Mouse (Mus musculus) limb, embryonic 13.5 days (tissue): ENCODE measurements around the gene Gm49387. TPM values are rescaled to one million over a fixed set of nuclear protein-coding genes. Genes with fewer than 3 reads are reported as not detected.

Source experiments
- ATAC-seq: fragments of 200-750 bp; cut with Nextera tagmentation; 2 replicates; pipeline ENCODE4 v1.8.0; 2017; ENCODE audit warnings: low read depth, moderate number of reproducible peaks, moderate TSS enrichment; ENCODE audit not compliant: low FRiP score
- H3K27ac ChIP-seq: fragments of 300-500 bp; sonication (generic); 2 replicates; pipeline ENCODE4 v1.5.1; 2015; ENCODE audit warnings: inconsistent platforms, mild to moderate bottlenecking, moderate library complexity
- H3K27me3 ChIP-seq: fragments of 300-500 bp; sonication (generic); 2 replicates; pipeline ENCODE4 v1.6.1; 2015; ENCODE audit warnings: mild to moderate bottlenecking, inconsistent platforms
- H3K36me3 ChIP-seq: fragments of 300-500 bp; sonication (generic); 2 replicates; pipeline ENCODE4 v1.6.1; 2015; ENCODE audit warnings: inconsistent platforms, mild to moderate bottlenecking, moderate library complexity
- H3K4me1 ChIP-seq: fragments of 300-500 bp; sonication (generic); 2 replicates; pipeline ENCODE4 v1.6.1; 2015; ENCODE audit warnings: inconsistent platforms
- H3K4me2 ChIP-seq: fragments of 300-500 bp; sonication (generic); replicated peaks from 2 replicates; pipeline ENCODE4 v1.6.1; 2015; ENCODE audit warnings: inconsistent platforms, mild to moderate bottlenecking, moderate library complexity
- H3K4me3 ChIP-seq: fragments of 300-500 bp; sonication (generic); 2 replicates; pipeline ENCODE4 v1.5.1; 2015; ENCODE audit warnings: moderate library complexity, mild to moderate bottlenecking, inconsistent platforms
- H3K9ac ChIP-seq: fragments of 300-500 bp; sonication (generic); 2 replicates; pipeline ENCODE4 v1.6.1; 2015; ENCODE audit warnings: mild to moderate bottlenecking, inconsistent platforms
- H3K9me3 ChIP-seq: fragments of 300-500 bp; sonication (generic); 2 replicates; pipeline ENCODE4 v1.6.1; 2016; ENCODE audit warnings: inconsistent platforms
- whole genome bisulfite sequencing: fragments of 180-500 bp; shearing (Covaris S2); methylation state at CpG from one replicate; pipeline ENCODE4 v1.1.7; 2015; 5-methylcytosine and 5-hydroxymethylcytosine counted together
- polyA plus RNA-seq: library from polyadenylated mRNA; unstranded; fragments of >200 nt; fragmentation: Nextera tagmentation; extraction: Ambion mirVana; gene quantifications from 2 replicates; pipeline ENCODE4 v1.2.1, GENCODE M21; 2015

Gene Gm49387
- polyA plus RNA-seq, 1 experiment from 2014 or later = 0.47 TPM

- H3K36me3 ChIP-seq = no peaks in the 10 kb centered on the region
- no peak overlapping the region for H3K4me3 ChIP-seq
- H3K9me3 ChIP-seq = no peaks in the 10 kb centered on the region
- peaks cover 5% of the 10 kb centered on the region; the same call in 1 of the 2 replicates for H3K4me1 ChIP-seq
- WGBS = 89% methylated on average over 7 of the region's 9 CpGs
- H3K27me3 ChIP-seq = no peaks in the 10 kb centered on the region; the same call in 1 of the 2 replicates
- no peak overlapping the region for H3K9ac ChIP-seq
- H3K4me2 ChIP-seq = no peak overlapping the region
- no peak overlapping the region for H3K27ac ChIP-seq
- ATAC-seq = no peak
Measured at GRCm38 (mm10) chr14:31583082-31583481, 57.6 kb downstream of the Gm49387 start.

GRCm38 (mm10) chr14:31577966-31578735, 62.5 kb downstream of the Gm49387 start:
- no peak overlapping the region for H3K27ac ChIP-seq
- no peak for ATAC-seq
- 43% methylated on average over 9 of the region's 9 CpGs for WGBS

GRCm38 (mm10) chr14:31576846-31577697, 63.6 kb downstream of the Gm49387 start:
- no peak for ATAC-seq
- H3K4me2 ChIP-seq = peak overlapping the region; percentile 17; the same call in 1 of the 2 replicates
- peaks cover 31% of the 10 kb centered on the region for H3K4me1 ChIP-seq
- no peak overlapping the region for H3K9ac ChIP-seq
- H3K4me3 ChIP-seq = 0 out of 2 replicates have a peak overlapping the region, but pooled peaks have one; percentile 10
- WGBS = 37% methylated on average over 10 of the region's 10 CpGs
- no peaks in the 10 kb centered on the region for H3K36me3 ChIP-seq
- H3K27me3 ChIP-seq = no peaks in the 10 kb centered on the region
- H3K27ac ChIP-seq = no peak overlapping the region
- no peaks in the 10 kb centered on the region for H3K9me3 ChIP-seq

More at GRCm38 (mm10) chr14:31577966-31578735, 62.5 kb downstream of the Gm49387 start:
- Histone ChIP-seq H3K9ac (no peak overlapping the region), H3K9me3 (no peaks in the 10 kb centered on the region), H3K4me3 (no peak overlapping the region), H3K4me2 (0 out of 2 replicates have a peak overlapping the region, but pooled peaks have one; percentile 17), H3K4me1 (peaks cover 31% of the 10 kb centered on the region), H3K27me3 (no peaks in the 10 kb centered on the region), H3K36me3 (no peaks in the 10 kb centered on the region)

GRCm38 (mm10) chr14:31575866-31576265, 64.8 kb downstream of the Gm49387 start:
- 59% methylated on average over 9 of the region's 9 CpGs for WGBS
- Histone ChIP-seq H3K4me1 (peaks cover 31% of the 10 kb centered on the region), H3K4me2 (no peak overlapping the region), H3K36me3 (no peaks in the 10 kb centered on the region), H3K27me3 (no peaks in the 10 kb centered on the region), H3K9me3 (no peaks in the 10 kb centered on the region), H3K27ac (no peak overlapping the region), H3K4me3 (no peak overlapping the region), H3K9ac (0 out of 2 replicates have a peak overlapping the region, but pooled peaks have one; percentile 5)
- no peak for ATAC-seq

GRCm38 (mm10) chr14:31574903-31575665, 65.6 kb downstream of the Gm49387 start:
- Histone ChIP-seq H3K27ac (no peak overlapping the region), H3K4me2 (no peak overlapping the region), H3K4me3 (no peak overlapping the region), H3K9me3 (no peaks in the 10 kb centered on the region), H3K27me3 (no peaks in the 10 kb centered on the region), H3K4me1 (peaks cover 31% of the 10 kb centered on the region), H3K9ac (no peak overlapping the region), H3K36me3 (no peaks in the 10 kb centered on the region)
- no peak for ATAC-seq
- 88% methylated on average over 18 of the region's 18 CpGs for WGBS

GRCm38 (mm10) chr14:31572561-31573175, 68.0 kb downstream of the Gm49387 start:
- 80% methylated on average over 9 of the region's 9 CpGs for WGBS
- Histone ChIP-seq H3K4me1 (peaks cover 31% of the 10 kb centered on the region), H3K36me3 (no peaks in the 10 kb centered on the region), H3K27ac (no peak overlapping the region), H3K9ac (no peak overlapping the region), H3K27me3 (no peaks in the 10 kb centered on the region), H3K4me3 (no peak overlapping the region), H3K4me2 (no peak overlapping the region), H3K9me3 (no peaks in the 10 kb centered on the region)
- ATAC-seq = no peak

GRCm38 (mm10) chr14:31571419-31571818, 69.3 kb downstream of the Gm49387 start:
- 73% methylated on average over 5 of the region's 5 CpGs for WGBS

GRCm38 (mm10) chr14:31570131-31570951, 70.3 kb downstream of the Gm49387 start:
- 56% methylated on average over 6 of the region's 6 CpGs for WGBS

More at GRCm38 (mm10) chr14:31571419-31571818, 69.3 kb downstream of the Gm49387 start:
- Histone ChIP-seq H3K4me2 (no peak overlapping the region), H3K27me3 (no peaks in the 10 kb centered on the region), H3K36me3 (no peaks in the 10 kb centered on the region), H3K9me3 (no peaks in the 10 kb centered on the region), H3K4me3 (no peak overlapping the region), H3K27ac (no peak overlapping the region), H3K9ac (no peak overlapping the region), H3K4me1 (peaks cover 19% of the 10 kb centered on the region)
- ATAC-seq = no peak

GRCm38 (mm10) chr14:31569151-31569631, 71.5 kb downstream of the Gm49387 start:
- Histone ChIP-seq H3K4me1 (peaks cover 23% of the 10 kb centered on the region), H3K27me3 (no peaks in the 10 kb centered on the region), H3K4me2 (no peak overlapping the region), H3K27ac (no peak overlapping the region), H3K9me3 (no peaks in the 10 kb centered on the region), H3K9ac (no peak overlapping the region), H3K36me3 (no peaks in the 10 kb centered on the region), H3K4me3 (no peak overlapping the region)
- 64% methylated on average over 7 of the region's 7 CpGs for WGBS
- ATAC-seq = peak; percentile 58

More at GRCm38 (mm10) chr14:31570131-31570951, 70.3 kb downstream of the Gm49387 start:
- no peak overlapping the region for H3K4me3 ChIP-seq
- no peaks in the 10 kb centered on the region for H3K27me3 ChIP-seq
- H3K27ac ChIP-seq = no peak overlapping the region
- no peak overlapping the region for H3K9ac ChIP-seq
- peaks cover 12% of the 10 kb centered on the region for H3K4me1 ChIP-seq
- ATAC-seq = no peak
- H3K4me2 ChIP-seq = no peak overlapping the region
- H3K36me3 ChIP-seq = no peaks in the 10 kb centered on the region
- no peaks in the 10 kb centered on the region for H3K9me3 ChIP-seq

GRCm38 (mm10) chr14:31565478-31566212, 75.0 kb downstream of the Gm49387 start:
- no peak for ATAC-seq
- WGBS = 40% methylated on average over 9 of the region's 9 CpGs
- no peaks in the 10 kb centered on the region for H3K27me3 ChIP-seq
- H3K36me3 ChIP-seq = no peaks in the 10 kb centered on the region
- H3K9me3 ChIP-seq = no peaks in the 10 kb centered on the region
- peaks cover 31% of the 10 kb centered on the region for H3K4me1 ChIP-seq
- H3K9ac ChIP-seq = 0 out of 2 replicates have a peak overlapping the region, but pooled peaks have one; percentile 21
- no peak overlapping the region for H3K4me2 ChIP-seq
- no peak overlapping the region for H3K4me3 ChIP-seq
- H3K27ac ChIP-seq = peak overlapping the region; percentile 55; the same call in 1 of the 2 replicates
